Mouse (Mus musculus) T-helper 17 cell (primary cell): ENCODE measurements at regions not wholly inside any gene's neighbourhood (a gene's known extent, or its start where the extent isn't known, plus 50 kb on each side); places are given as distances from the start of the nearest gene placed in this dataset.

Experiments used
- in situ Hi-C, 2 experiments: fragments of 300-600 bp; cut with MboI, MseI; formaldehyde crosslinking; loops; 1 replicate in 1 of 2; 2 replicates in 1 of 2; pipeline ENCODE4 v1.15.1; 2025; ENCODE audit warnings: high pct_unique_total_duplicates in 2 of 2

GRCm38 (mm10) chr11:65638211-65638610 lies 149.9 kb downstream of the Map2k4 start:
- in situ Hi-C loops: no loop called here

DNA sequence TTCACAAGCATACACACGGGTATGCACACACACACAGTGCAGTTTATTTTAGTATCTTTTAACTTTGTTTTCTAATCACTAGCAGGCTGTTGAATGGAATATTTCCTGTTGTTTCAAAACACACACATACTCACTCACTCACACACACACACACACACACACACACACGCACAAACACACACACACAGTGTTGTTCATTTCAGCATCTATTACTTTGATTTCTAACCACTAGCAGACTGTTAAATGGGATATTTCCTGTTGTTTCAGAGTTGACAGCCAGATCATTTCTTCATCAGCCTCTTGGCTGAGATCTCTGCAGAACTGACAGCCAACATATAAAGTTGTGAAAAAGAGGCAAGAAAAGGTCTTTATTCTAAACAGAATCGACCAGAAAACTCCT lies 150.9 kb downstream of the Map2k4 start:
- in situ Hi-C loops: no loop called here

DNA sequence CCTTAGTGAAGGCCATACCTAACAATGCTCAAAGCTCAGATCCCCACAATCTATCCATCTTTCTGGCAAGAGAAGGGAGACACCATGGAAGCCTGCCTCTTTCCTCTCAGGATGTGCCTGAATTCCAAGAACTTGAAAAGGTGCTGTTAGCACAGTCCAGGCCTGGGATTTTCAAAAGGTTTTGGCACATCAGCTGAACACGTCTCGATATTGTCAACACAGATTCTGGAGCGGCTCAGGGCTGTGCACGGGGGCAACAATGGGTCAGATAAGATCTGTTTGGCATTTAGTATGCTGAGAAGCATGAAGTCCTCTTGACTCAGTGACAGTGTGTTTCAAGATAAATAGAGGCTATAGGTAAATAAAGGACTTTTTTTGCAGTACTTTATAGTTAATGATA lies 152.8 kb downstream of the Map2k4 start:
- in situ Hi-C loops: no loop called here

DNA sequence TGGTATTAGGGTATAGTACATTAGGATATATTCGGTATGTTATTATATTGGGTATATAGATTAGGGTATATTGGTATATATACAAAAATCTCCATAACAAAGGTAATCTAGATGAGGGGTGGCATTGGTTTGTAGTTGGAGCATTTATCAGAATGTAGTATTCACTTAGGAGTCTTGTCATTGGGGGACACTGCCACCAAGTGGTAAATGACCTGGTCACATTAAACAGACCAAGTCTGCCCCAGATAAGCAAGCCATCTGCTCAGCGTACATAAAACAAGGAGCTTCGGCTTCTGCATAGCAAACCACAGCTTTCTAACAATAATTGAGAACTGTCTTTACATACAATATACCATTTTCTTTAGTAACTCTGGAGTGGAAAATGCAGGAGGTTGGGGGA lies 156.9 kb downstream of the Map2k4 start:
- in situ Hi-C loops: no loop called here

- in situ Hi-C loops: no loop called here
These were observed 157.7 kb downstream of the Map2k4 start for GRCm38 (mm10) chr11:65630436-65630835.

DNA sequence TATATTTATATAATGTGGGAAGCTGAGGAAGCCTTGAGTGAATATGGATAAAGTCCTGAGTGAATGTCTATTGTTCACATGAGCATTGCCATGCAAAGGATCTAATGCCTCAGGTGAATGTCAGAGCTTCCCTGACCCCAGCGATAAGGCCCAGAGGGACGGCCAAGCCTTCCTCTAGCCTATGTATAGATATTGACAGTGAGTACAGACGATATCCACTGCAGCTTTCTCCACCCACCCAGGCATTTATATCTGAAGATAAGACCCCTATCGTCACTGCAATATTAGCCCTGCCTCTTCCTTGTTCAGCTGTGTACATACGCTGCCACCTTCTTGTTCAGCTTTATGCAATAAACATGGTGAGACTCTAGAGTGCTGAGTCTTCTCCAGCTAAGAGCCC lies 158.8 kb downstream of the Map2k4 start:
- in situ Hi-C loops: no loop called here

DNA sequence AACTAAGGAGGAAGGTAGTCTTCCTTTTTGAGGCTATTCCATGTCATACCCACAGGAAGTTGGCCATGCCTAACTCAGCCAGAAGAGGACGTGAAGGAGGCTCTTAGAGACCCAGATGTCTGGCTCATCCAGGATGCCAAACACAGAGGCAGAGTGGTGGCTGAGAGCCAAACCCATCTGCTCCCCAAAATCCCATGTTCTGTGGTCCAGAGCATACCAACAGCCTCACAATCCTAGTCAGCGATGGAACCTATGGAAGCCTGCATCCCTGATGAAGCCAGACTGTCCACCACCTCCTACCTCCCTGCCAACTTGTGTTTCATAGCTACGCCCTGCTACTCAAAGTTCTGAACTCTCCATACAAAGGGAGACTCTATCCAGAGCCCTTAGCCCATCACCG lies 169.1 kb downstream of the Map2k4 start:
- in situ Hi-C loops: no loop called here

DNA sequence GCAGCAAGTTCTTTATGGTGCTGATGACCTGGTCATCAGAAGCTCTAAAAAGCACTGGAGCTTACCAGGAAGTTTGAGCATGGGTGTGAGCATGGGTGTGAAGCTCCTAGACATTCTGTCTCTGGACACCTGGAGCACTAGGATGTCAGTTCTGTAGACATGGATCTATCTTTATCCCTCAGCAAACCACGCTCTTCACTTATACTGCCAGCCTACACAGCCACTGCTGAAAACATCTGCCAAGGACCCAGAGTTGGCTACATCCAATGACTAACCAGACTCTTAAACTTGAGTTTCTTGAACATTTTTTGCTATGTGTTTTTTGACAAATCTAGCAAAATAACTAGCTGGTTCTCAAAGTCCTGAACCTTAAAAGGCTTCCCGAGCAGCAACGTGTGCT lies 177.6 kb downstream of the Map2k4 start:
- in situ Hi-C loops: no loop called here

- in situ Hi-C loops: no loop called here
These were observed 179.0 kb downstream of the Map2k4 start for GRCm38 (mm10) chr11:65609056-65609455.

GRCm38 (mm10) chr11:65597298-65598076 lies 190.6 kb downstream of the Map2k4 start:
- in situ Hi-C loops: no loop called here

DNA sequence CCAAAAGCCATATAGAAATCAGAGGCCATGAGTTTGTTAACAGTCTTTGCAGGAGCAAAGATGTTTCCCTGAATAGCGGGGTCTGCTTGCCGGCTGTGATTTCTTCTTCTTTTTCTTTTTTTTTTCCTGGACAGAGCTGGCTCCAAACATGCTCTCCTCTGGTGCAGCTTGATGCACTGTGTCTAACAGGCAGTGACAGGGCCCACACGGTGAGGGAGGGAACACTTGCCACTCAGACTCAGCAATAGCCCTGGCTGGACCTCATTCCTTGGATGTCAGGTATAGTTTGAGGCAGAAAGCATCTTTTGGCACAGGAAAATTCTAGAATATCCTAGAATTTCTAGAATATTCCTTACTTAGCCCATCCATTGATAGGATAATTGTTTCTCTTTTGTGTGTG lies 199.6 kb downstream of the Map2k4 start:
- in situ Hi-C loops: no loop called here

GRCm38 (mm10) chr11:65567831-65568230 lies 220.3 kb downstream of the Map2k4 start:
- in situ Hi-C loops: no loop called here

GRCm38 (mm10) chr11:65558236-65558635 lies 229.9 kb downstream of the Map2k4 start:
- in situ Hi-C loops: no loop called here

DNA sequence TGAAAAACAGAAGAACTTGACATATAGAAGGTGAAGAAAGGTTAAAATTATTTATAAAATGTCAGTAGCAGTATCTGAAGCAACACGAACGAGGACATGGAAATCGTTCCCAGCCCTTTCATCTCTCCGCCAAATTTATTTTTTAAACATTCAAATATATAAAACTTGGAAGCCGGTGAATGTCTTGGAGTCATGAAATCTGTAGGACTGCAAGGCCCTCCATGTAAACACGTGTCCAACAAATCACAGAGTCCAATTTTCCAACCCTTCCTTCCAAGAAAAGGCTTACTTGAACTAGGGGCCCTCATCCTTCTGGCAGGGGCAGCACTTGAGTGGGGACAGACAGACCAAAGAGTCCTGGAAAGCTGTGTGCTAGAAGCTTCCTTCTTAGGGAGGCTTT lies 237.0 kb downstream of the Map2k4 start:
- in situ Hi-C loops: no loop called here

DNA sequence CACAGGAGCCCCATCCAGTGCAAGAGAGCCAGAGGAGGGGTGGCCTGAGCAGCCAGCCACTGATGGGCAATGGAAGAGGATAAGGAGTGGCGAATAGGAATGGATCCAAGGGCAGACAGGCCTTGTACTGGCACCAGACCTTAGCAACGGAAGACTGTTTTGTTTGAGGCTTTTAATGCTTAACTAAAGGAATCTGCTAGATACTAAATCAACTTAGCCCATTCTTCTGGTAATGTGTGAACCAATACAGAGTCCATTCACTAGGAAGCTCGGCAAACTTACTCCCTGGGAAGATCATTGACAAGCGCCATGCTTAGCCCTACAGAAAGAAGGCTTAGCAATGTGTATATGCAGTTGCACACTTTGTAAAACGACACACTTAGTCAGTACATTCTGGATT lies 243.8 kb downstream of the Map2k4 start:
- in situ Hi-C loops: no loop called here

DNA sequence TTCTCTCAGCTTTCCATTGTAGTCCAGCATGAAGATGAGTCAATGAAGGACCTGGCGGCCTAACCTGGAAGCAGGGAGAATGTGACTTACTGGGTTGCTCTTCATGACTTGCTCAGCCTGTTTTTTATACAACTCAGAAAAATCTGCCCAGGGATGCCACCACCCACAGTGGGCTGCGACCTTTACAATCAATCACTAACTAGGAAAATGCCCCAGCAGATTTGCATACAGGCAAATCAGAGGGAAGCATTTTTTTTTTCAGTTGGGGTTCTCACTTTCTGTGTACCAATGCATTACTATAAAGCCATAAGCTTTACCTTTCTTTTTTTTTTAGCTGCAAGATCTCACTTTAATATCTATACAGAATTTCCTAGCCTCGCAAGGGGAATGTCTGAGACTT lies 244.5 kb downstream of the Map2k4 start:
- in situ Hi-C loops: no loop called here

DNA sequence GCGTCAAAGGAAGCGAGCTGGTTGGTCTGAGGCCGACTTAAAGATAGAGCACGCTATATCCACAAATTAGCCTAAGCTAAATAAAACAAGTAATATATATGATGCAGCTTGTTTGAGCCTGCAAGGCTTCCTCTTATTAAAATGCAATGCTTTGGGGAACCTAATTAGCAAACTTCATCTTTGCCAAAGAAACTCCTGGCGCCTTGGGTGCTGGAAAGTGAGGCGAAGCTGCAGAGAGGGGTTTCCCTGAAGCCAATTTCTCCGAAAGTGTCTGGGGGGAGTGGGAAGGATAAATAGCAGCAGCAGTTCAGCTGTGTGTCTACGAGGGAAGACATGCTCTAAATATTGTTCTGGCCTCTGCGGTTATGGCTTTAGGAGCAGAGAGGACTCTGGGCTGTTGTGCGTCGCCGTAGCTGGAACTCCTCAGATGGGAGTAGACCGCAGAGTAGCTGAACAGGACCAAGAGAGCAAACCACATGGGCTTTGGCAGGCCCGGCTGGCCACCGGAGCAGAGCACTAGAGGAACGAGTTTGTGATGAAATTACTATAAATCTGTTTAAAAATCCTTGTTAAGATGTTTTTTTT lies 251.0 kb downstream of the Map2k4 start:
- in situ Hi-C loops: no loop called here

DNA sequence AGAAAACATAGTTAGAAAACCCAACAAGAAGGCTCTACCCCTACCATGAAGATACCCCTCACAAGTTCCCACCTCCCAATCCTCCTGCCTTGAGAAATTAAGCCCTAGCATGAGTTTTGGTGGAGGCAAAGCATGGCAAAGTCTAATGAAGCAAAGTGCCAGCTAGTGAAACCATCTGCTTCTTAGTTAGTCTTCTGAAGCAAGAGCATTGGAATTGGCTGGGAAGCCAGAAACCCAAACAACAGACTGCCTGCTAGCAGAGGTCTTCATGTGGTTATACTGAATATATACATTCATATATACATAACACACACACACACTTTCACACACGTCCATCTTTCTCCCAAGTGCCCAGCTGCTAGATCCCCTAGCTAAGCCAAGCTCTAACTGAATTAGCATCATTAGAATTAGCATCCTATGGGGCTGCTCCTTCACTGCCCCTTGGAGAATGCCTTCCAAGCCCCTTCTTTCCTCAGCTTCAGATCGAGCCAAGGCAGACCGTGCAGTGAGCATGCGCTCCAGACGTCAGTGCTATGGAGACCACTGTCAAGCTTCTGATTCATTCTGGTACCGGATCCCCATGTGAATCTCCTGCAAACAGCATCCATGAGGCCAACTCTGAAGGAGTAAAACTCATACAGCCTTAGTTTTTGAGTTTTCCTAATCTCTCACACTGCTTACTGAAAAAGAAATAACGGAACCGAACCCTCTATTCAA lies 252.2 kb downstream of the Map2k4 start:
- in situ Hi-C loops: no loop called here

DNA sequence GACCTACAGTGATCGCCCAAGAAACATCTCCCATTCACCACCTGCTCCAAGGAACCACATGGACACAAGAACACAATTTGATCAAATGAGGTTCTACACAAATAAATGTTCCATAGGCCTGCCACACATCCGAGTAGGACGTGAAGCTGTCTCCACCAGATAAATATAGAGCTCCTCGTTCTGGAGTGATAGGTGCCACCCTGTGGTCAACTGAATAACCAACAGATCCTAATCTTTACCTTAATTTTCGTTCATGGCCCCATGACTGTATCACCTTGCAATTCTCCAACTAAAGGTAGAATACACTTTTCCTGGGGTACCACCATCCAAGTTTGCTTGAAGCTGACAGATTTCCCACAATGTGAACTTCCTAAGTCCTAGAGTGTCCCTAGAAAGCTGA lies 257.4 kb downstream of the Map2k4 start:
- in situ Hi-C loops: no loop called here

DNA sequence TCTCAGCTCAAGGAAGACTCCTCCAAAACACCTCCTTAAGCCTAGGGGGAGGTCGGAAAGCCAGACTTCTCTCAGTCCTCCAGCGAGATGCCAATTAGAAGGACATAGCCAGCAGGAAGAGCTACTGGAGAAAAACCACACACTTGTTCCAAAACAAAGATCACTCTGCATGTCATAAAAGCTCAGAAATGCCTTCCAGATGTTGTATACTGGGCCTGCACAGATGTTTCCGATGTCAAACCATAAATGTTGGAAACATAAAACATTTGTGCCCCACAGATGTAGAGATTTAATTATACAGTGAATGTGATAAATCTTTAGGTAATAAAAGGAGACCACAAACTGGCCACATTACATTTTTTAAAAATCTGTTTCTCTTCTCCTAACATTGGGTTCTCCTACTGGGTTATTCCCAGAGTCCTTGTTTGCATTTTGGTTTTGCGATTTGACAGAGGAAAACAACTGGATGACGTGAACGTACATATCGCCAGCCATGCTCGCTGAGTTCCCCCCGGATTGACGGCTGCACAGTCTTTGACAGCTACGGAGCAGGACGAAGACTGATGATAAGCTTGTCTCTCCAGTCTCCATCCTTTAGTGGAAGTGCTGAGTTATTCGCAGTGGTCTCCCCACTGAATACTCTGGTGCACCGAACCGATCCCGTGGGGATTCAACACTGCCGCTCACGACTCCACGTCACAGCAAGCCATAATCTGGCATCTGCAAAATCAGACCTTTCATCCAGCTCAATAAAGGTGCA lies 235.5 kb upstream of the Myocd start:
- in situ Hi-C loops: no loop called here

DNA sequence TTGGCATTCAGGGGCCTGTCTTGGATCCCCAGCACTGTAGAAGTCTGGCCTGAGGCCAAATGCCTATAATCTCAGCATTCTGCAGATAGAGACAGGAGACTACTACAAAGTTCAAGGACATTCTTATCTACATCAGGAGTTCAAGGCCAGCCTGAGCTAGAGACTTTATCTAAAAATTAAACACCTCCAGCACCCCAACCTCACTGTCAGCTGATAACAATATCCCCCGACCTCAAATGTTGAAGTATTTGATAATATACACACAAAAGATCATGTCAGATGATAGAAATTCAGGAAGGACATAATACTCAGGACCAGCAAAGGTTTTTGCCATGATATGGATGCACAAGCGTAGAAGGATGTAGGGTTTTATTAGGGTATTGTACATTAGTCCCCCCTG lies 228.2 kb upstream of the Myocd start:
- in situ Hi-C loops: no loop called here

DNA sequence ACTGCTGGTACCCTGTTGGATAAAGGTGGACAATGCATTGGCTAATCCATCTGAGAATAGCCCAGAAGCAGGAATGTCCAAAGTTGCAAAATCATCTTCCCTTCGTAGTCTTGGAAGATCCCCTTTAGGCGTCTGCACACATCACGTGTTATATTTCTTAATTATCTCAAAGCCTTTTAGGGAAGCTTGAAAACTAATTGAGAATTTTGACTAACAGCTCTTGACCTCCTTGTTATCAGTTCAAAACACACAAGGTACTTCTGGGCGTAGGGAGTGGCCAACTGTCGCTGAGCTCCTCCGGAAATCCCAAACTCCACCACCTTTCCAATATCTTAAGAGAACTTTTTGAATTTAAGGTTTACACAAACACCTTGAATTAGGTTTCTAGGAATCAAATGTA lies 227.6 kb upstream of the Myocd start:
- in situ Hi-C loops: no loop called here
